Mouse (Mus musculus): ENCODE results near the gene Adcy5.

The Adcy5 gene

GRCm38 (mm10) chr16:35317460-35317859, 162.8 kb downstream of the Adcy5 start:
- no peak for DNase-seq (ENCODE audit: low read depth, low spot score)

- no peak for DNase-seq (ENCODE audit: low read depth, low spot score)
Measured at GRCm38 (mm10) chr16:35318397-35318796, 163.7 kb downstream of the Adcy5 start.

DNA sequence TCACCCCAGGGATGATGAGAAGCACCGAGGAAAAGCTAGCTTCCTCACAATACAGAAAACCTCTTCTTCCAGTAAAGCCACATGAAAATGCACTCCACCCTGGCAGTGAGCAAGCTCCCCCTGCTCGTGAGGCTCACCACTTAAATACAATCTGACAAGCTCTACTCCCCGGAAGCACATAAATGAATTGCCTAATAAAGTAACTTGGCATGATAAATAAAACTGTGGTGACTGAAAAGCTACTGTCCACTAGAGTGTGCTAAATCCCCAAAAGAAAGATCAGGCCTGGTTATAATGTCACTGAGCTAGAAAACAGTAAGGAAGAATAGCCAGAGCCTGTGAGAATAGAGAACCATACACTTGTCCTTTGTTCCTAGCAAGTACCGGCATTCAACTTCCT, 164.7 kb downstream of the Adcy5 start:
- DNase-seq (ENCODE audit: low read depth, low spot score), result peak; percentile 47

DNA sequence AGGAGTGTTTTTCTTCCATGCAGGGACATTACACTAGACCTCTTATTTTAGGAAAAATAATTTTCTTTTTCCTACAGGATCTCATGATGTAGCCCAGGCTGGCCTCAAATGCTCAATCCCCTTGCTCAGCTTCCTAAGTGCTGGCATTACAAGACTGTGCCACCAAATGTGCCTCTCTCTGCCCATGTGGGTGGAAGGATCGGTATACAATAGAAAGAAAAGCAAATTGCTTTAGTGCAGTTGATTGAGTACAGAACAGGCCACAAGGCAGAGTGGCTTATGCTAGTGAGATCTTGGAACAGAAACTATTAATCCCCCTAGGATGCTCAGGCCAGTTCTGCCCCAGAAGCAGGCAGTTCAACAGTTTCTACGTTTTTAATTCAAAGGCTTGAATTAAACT, 165.1 kb downstream of the Adcy5 start:
- no peak for DNase-seq (ENCODE audit: low read depth, low spot score)

- DNase-seq (ENCODE audit: low read depth, low spot score), result no peak
Measured at GRCm38 (mm10) chr16:35330451-35330850, 175.8 kb downstream of the Adcy5 start.

Measured in telencephalon, adult 2 months (tissue).